Mouse (Mus musculus) heart, postnatal 0 days (tissue): ENCODE data around the gene E130114P18Rik. TPM values are rescaled to one million over a fixed set of nuclear protein-coding genes. Genes with fewer than 3 reads are reported as not detected.

Experiments used
- ATAC-seq: fragments of 200-750 bp; cut with Nextera tagmentation; 2 replicates; pipeline ENCODE4 v1.8.0; 2017; ENCODE audit warnings: low read depth, moderate number of reproducible peaks, moderate library complexity; ENCODE audit not compliant: insufficient read depth
- DNase-seq: peaks from one replicate; pipeline ENCODE4 v3.0.0-alpha.2; 2016; ENCODE audit warnings: low spot score
- H3K27ac ChIP-seq: fragments of 300-500 bp; sonication (generic); 2 replicates; pipeline ENCODE4 v1.5.1; 2014; ENCODE audit warnings: low read depth, mild to moderate bottlenecking
- H3K27me3 ChIP-seq: fragments of 300-500 bp; sonication (generic); 2 replicates; pipeline ENCODE4 v1.6.1; 2014; ENCODE audit warnings: low read length, mixed read lengths; ENCODE audit not compliant: control insufficient read depth, insufficient read depth
- H3K36me3 ChIP-seq: fragments of 300-500 bp; sonication (generic); replicated peaks from 2 replicates; pipeline ENCODE4 v1.6.1; 2014; ENCODE audit warnings: low read length, mixed read lengths; ENCODE audit not compliant: control insufficient read depth, insufficient read depth
- H3K4me1 ChIP-seq: fragments of 300-500 bp; sonication (generic); 2 replicates; pipeline ENCODE4 v1.6.1; 2014; ENCODE audit warnings: antibody characterized with exemption; ENCODE audit not compliant: control insufficient read depth, insufficient read depth
- H3K4me2 ChIP-seq: fragments of 300-500 bp; sonication (generic); 2 replicates; pipeline ENCODE4 v1.6.1; 2014; ENCODE audit warnings: low read depth, mild to moderate bottlenecking, low read length, moderate library complexity
- H3K4me3 ChIP-seq: fragments of 300-500 bp; sonication (generic); 2 replicates; pipeline ENCODE4 v1.5.1; 2014; ENCODE audit warnings: low read depth, low read length
- H3K9ac ChIP-seq: fragments of 300-500 bp; sonication (generic); replicated peaks from 2 replicates; pipeline ENCODE4 v1.6.1; 2014; ENCODE audit warnings: low read depth, low read length, mixed read lengths
- H3K9me3 ChIP-seq: fragments of 300-500 bp; sonication (generic); replicated peaks from 2 replicates; pipeline ENCODE4 v1.6.1; 2016; ENCODE audit warnings: low read length; ENCODE audit not compliant: control insufficient read depth
- CTCF ChIP-seq: IDR thresholded peaks from 2 replicates; pipeline ENCODE4 v1.5.1; 2016; ENCODE audit warnings: antibody characterized with exemption, control low read depth, low read depth
- EP300 ChIP-seq: IDR thresholded peaks from 2 replicates; pipeline ENCODE4 v1.6.1; 2016; ENCODE audit warnings: antibody characterized with exemption, low read depth
- WGBS: fragments of 180-500 bp; shearing (Covaris S2); extraction: QIAGEN DNeasy Blood & Tissue Kit; methylation state at CpG from one replicate; pipeline ENCODE4 v1.1.7; 2014; 5-methylcytosine and 5-hydroxymethylcytosine counted together
- polyA plus RNA-seq: library from polyadenylated mRNA; unstranded; fragments of >200 nt; fragmentation: Nextera tagmentation; extraction: Ambion mirVana; gene quantifications from 2 replicates; pipeline ENCODE4 v1.2.1, GENCODE M21; 2015
- total RNA-seq: library from RNA; depleted of rRNA; stranded (reverse); fragments of >200 nt; gene quantifications from 2 replicates; pipeline ENCODE4 v1.2.3, GENCODE M21; 2014; ENCODE audit warnings: low replicate concordance

E130114P18Rik gene
- total and polyA plus RNA-seq, 2 experiments from 2014 or later = 0.45 TPM; not detected in 1

GRCm38 (mm10) chr4:97593869-97594268 lies 184.0 kb downstream of the E130114P18Rik start:
- H3K27ac ChIP-seq = no peak overlapping the region
- H3K4me3 ChIP-seq = no peak overlapping the region
- H3K4me1 ChIP-seq = peaks cover 7% of the 10 kb centered on the region; the same call in 1 of the 2 replicates
- H3K36me3 ChIP-seq = no peaks in the 10 kb centered on the region
- 20% methylated on average over 5 of the region's 5 CpGs for WGBS
- no peak overlapping the region for H3K4me2 ChIP-seq
- DNase-seq (no peak), ATAC-seq (no peak)
- H3K9ac ChIP-seq = no peak overlapping the region
- H3K9me3 ChIP-seq = no peaks in the 10 kb centered on the region
- H3K27me3 ChIP-seq = no peaks in the 10 kb centered on the region
- no peak for TF ChIP-seq CTCF
- TF ChIP-seq EP300 = no peak

- DNase-seq (no peak), ATAC-seq (no peak)
- H3K27ac ChIP-seq = no peak overlapping the region
- TF ChIP-seq EP300 = no peak
- TF ChIP-seq CTCF = no peak
- H3K9me3 ChIP-seq = no peaks in the 10 kb centered on the region
- H3K9ac ChIP-seq = no peak overlapping the region
- H3K4me1 ChIP-seq = peaks cover 7% of the 10 kb centered on the region; the same call in 1 of the 2 replicates
- H3K27me3 ChIP-seq = no peaks in the 10 kb centered on the region
- no peak overlapping the region for H3K4me3 ChIP-seq
- no peak overlapping the region for H3K4me2 ChIP-seq
- H3K36me3 ChIP-seq = no peaks in the 10 kb centered on the region
- WGBS = 68% methylated on average over 1 of the region's 1 CpGs
These were observed 188.1 kb downstream of the E130114P18Rik start for GRCm38 (mm10) chr4:97589790-97590189.

- Histone ChIP-seq H3K4me1 (no peaks in the 10 kb centered on the region), H3K9ac (no peak overlapping the region), H3K27me3 (no peaks in the 10 kb centered on the region), H3K9me3 (no peaks in the 10 kb centered on the region), H3K36me3 (no peaks in the 10 kb centered on the region), H3K4me3 (no peak overlapping the region), H3K4me2 (no peak overlapping the region), H3K27ac (no peak overlapping the region)
- TF ChIP-seq CTCF = no peak
- TF ChIP-seq EP300 = no peak
- no peak for ATAC-seq
- WGBS = 77% methylated on average over 9 of the region's 9 CpGs
- DNase-seq = no peak
These were observed 190.4 kb downstream of the E130114P18Rik start for GRCm38 (mm10) chr4:97587412-97588010.

DNA sequence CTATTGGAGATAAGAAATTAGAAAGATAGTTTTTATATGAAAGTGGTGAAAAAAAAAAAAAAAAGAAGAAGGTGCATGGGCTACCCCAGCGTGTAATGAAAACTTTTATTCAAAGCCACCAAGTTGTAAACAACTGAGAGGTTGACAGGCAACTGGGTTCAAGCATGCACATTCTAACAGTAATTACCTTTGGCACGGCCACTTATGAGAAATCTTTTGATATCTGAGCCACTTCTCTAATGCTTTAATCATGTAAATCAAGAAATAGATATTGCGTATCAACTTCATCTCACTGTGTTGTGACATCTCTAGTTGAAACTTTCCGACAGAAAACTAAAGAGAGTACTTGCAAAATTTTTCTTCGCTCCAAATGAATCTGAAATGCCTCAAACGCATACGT lies 192.7 kb downstream of the E130114P18Rik start:
- ATAC-seq (no peak), DNase-seq (no peak)
- Histone ChIP-seq H3K4me1 (no peaks in the 10 kb centered on the region), H3K9me3 (no peaks in the 10 kb centered on the region), H3K27ac (no peak overlapping the region), H3K27me3 (no peaks in the 10 kb centered on the region), H3K36me3 (no peaks in the 10 kb centered on the region), H3K4me3 (no peak overlapping the region), H3K4me2 (no peak overlapping the region), H3K9ac (no peak overlapping the region)
- TF ChIP-seq CTCF = no peak
- TF ChIP-seq EP300 = no peak
- WGBS = 95% methylated on average over 7 of the region's 7 CpGs

GRCm38 (mm10) chr4:97584445-97585130 lies 193.3 kb downstream of the E130114P18Rik start:
- H3K4me3 ChIP-seq = no peak overlapping the region
- H3K9ac ChIP-seq = no peak overlapping the region
- no peak overlapping the region for H3K4me2 ChIP-seq
- H3K4me1 ChIP-seq = no peaks in the 10 kb centered on the region
- no peaks in the 10 kb centered on the region for H3K36me3 ChIP-seq
- TF ChIP-seq CTCF (no peak), EP300 (no peak)
- ATAC-seq (no peak), DNase-seq (no peak)
- WGBS = 91% methylated on average over 9 of the region's 9 CpGs
- no peak overlapping the region for H3K27ac ChIP-seq
- H3K27me3 ChIP-seq = no peaks in the 10 kb centered on the region
- no peaks in the 10 kb centered on the region for H3K9me3 ChIP-seq
